Mouse (Mus musculus) T-helper 2 cell (primary cell): ENCODE measurements around the gene Gfra4.
"Not testable (repeated sequence)": the region's sequence is repeated elsewhere in the genome, so short reads cannot be mapped to it uniquely, and the experiment has no call there.

Experiments used
- in situ Hi-C: fragments of 300-600 bp; cut with MboI, MseI; formaldehyde crosslinking; loops from one replicate; pipeline ENCODE4 v1.15.1; 2025; ENCODE audit warnings: high pct_unique_total_duplicates

Gfra4 gene

GRCm38 (mm10) chr2:131052043-131052442, 9.2 kb upstream of the Gfra4 start:
- in situ Hi-C loops = no loop called here

DNA sequence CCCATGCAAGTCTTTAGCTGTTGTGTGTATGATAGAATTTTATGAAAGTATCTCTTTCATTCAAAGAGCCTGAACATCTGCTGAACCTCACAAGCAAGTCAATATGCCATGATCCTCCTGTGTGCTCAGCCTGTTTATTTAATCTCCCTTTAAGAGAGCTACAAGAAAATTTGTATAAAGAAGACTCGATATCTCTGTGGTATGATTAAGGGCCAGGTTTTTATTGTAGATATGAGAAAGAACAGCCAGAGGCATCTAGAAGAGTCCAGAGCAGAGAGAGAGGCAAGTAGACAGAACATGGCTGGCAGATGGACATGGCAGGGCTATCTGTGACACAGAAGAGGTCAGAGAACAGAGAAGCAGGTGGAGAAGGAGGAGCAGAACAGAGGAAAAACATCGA, 3.1 kb upstream of the Gfra4 start:
- in situ Hi-C loops = no loop called here

DNA sequence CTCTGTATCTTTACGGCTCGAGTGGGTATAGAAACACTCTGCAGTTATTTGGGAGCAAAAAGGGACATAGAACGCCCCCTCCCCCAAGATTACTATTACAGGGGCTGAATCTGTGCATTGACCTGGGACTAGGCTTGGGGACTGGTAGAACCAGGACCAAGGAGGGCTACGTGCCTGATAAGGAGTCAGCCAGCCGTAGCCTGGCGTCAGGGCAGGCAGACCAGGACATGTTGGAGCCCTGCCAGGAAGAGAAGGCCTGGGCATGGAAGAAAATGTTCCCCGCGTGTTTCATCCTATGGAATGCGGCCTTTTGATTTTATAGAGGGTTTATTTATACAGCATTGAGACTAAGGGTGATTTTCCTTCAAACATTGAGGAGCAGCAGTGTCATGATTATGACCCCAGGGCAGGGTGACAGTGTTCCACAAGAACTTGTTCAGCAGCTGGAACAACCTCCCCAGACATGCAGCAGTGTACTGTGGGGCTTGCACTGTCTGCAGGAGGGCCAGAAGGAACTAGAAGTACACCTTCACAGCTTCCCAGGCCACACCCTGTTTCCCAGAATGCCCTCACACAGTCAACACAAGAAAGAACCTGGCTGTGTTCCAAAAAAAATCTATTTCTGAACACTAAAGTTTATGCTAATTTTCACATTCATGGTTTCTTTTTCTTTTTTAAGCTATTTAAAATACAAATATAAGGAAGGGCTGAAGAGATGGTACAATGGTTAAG, 2.3 kb upstream of the Gfra4 start:
- in situ Hi-C loops = no loop called here

DNA sequence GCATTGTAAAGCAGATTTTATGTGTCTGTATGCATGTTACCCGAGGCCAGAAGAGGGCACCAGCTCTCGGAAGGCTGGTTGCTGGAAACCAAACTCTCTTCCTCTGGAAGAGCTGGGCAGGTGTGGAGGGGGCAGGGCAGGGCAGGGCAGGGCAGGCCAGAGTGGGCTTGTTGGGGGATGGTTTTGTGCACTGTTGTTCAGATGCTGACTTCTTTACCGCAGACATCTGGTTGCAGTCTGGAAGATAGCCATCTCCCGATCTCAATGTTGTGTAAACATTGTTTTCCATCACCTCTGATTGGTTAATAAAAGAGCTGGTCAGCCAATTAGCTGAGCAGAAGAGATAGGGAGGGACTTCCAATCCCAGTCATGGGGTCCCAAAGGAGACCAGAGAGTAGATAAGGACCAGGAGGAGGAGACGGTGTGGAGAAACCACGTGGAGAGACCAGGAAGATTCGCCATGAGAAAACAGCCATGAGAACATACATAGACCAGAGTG, 1.5 kb upstream of the Gfra4 start:
- in situ Hi-C loops = no loop called here

GRCm38 (mm10) chr2:131040854-131041825, 1.7 kb downstream of the Gfra4 start:
- in situ Hi-C loops = no loop called here

- in situ Hi-C loops = no loop called here
These were observed 4.2 kb downstream of the Gfra4 start for GRCm38 (mm10) chr2:131038675-131039074.

- in situ Hi-C loops = no loop called here
These were observed 4.7 kb downstream of the Gfra4 start for GRCm38 (mm10) chr2:131038197-131038596.

GRCm38 (mm10) chr2:131037226-131037990, 5.5 kb downstream of the Gfra4 start:
- in situ Hi-C loops = no loop called here

GRCm38 (mm10) chr2:131036757-131037156, 6.1 kb downstream of the Gfra4 start:
- in situ Hi-C loops = no loop called here

DNA sequence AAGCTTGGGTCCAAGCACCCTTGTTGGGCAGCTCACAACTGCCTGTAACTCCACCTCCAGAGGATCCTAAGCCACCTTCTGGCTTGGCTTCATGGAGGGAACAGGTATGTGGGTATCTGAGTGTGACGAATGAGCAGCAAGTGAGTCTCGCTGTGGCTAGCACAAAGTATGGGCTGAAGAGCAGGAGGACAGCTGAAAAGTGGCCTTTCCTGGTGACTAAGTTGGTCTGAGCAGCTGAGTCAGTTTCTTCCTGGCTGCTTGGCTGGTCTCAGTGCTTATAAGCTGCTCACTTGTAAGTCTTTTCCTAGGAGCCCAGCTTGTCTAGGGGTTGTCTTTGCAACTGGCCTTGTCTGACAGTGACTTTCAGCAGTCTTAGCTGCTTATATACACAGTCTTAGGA, 6.5 kb downstream of the Gfra4 start:
- in situ Hi-C loops = no loop called here

- in situ Hi-C loops = not testable (repeated sequence)
These were observed 11.5 kb downstream of the Gfra4 start for GRCm38 (mm10) chr2:131031406-131031805.

- in situ Hi-C loops = no loop called here
These were observed 11.9 kb downstream of the Gfra4 start for GRCm38 (mm10) chr2:131030998-131031397.

DNA sequence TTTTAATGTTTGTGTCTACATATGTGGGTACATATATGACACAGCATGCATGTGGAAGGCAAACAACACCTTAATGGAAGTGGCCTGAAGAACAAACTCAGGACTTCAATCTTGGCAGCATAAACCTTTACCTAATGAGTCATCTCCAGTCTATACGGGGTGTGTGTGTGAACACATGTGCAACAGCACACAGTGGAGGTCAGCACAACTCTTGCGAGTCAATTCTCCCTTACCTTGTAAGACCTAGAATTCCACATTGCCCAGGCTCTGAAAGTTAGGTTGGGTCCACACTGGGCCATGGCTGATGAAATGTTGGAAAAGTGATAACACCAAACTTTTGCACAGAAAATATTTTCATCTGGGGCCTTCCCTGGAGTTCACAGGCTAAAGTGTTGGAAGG, 12.3 kb downstream of the Gfra4 start:
- in situ Hi-C loops = no loop called here

GRCm38 (mm10) chr2:131029065-131029935, 13.6 kb downstream of the Gfra4 start:
- in situ Hi-C loops = no loop called here

- in situ Hi-C loops = no loop called here
These were observed 15.9 kb downstream of the Gfra4 start for GRCm38 (mm10) chr2:131026941-131027340.

DNA sequence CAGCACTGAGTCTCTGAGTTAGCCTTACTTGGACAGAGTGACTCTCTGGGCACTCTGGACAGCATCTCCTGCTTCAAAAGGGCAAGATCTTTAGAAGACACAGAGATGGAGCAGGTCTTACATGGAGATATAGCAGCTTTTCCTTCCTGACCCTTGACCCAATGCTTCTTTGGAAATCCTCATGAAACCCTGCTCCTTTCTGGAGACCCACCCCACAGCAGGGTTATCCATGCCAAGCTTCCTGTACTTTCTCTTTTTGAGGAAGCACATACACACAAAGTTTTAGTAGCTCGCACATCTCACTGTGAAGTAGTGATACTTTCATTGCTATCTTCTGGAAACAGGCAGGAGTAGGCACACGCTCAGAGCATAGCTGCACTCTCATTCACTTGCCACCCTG, 17.7 kb downstream of the Gfra4 start:
- in situ Hi-C loops = no loop called here

DNA sequence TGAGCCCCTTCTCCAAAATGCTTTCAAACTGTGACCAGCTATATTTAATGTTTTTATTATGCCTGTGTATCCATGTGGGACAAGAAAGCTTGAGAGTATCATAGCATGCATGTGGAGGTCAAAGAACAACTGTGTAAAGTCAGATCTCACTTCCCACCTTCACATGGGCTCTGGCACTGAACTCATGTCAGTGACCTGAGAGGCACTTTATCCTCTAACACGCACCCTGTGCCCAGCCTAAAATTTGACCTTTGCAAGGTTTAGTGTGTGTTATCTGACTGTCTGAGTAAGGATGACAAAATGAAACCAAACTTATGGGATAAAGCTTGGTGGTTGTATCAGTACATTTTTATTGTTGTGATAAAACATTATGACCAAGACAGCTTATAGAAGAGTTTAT, 32.3 kb downstream of the Gfra4 start:
- in situ Hi-C loops = no loop called here

- in situ Hi-C loops = no loop called here
These were observed 33.8 kb downstream of the Gfra4 start for GRCm38 (mm10) chr2:131009123-131009522.

- in situ Hi-C loops = no loop called here
These were observed 50.1 kb downstream of the Gfra4 start for GRCm38 (mm10) chr2:130992818-130993217.
